In genomic region chr3:135375836-135376235, GRCm38 (mm10) we compare ENCODE assay signal across 28 mouse cellular contexts. TPM values are rescaled to one million over a fixed set of nuclear protein-coding genes. Genes with fewer than 3 reads are reported as not detected.
"Had no signal": no experiment of that assay in that cellular context is flagged by ENCODE, and none has a peak within 500 bp of the region (broad histone marks: within the 10 kb centered on the region; RNA-seq: fewer than 3 reads in every experiment).

No protein-coding gene starts in this region.

- H3K36me3 ChIP-seq: heart, embryonic 10.5 days; heart, embryonic 12.5 days; hindbrain, embryonic 10.5 days; hindbrain, embryonic 12.5 days; intestine, embryonic 15.5 days; limb, embryonic 10.5 days; limb, embryonic 12.5 days had no signal

- H3K4me3 ChIP-seq: gastrocnemius, adult 2 months; heart, embryonic 10.5 days; heart, embryonic 12.5 days; hindbrain, embryonic 10.5 days; hindbrain, embryonic 12.5 days; intestine, embryonic 15.5 days; layer of hippocampus, adult 2 months; left cerebral cortex, adult 2 months; limb, embryonic 10.5 days; limb, embryonic 12.5 days had no signal

- H3K9me3 ChIP-seq: heart, embryonic 10.5 days; heart, embryonic 12.5 days; hindbrain, embryonic 10.5 days; hindbrain, embryonic 12.5 days; intestine, embryonic 15.5 days; limb, embryonic 10.5 days; limb, embryonic 12.5 days had no signal

- ATAC-seq: hindbrain, embryonic 16.5 days; inflammation-experienced regulatory T-cells, adult 6 months; intestine, embryonic 15.5 days; intestine, postnatal 0 days had no signal

- DNase-seq: gastrocnemius, adult 2 months; gastrocnemius, postnatal 10 days; gastrocnemius, postnatal 25 days; heart, adult 18-20 months; heart, postnatal 10 days; heart, postnatal 4 days; kidney, adult 18-20 months; kidney, adult 8-10 months; kidney, postnatal 10 days; kidney, postnatal 25 days; kidney, postnatal 4 days; liver had no signal

- H3K27ac ChIP-seq: gastrocnemius, adult 2 months; heart, embryonic 10.5 days; hindbrain, embryonic 10.5 days; hindbrain, embryonic 12.5 days; hindbrain, embryonic 14.5 days; intestine, embryonic 15.5 days; layer of hippocampus, adult 2 months; left cerebral cortex, adult 2 months; limb, embryonic 10.5 days; limb, embryonic 12.5 days had no signal

- H3K4me1 ChIP-seq: heart, embryonic 10.5 days; heart, embryonic 12.5 days; hindbrain, embryonic 10.5 days; hindbrain, embryonic 12.5 days; intestine, embryonic 15.5 days; limb, embryonic 10.5 days; limb, embryonic 12.5 days had no signal

- H3K9ac ChIP-seq: heart, embryonic 12.5 days; hindbrain, embryonic 12.5 days; hindbrain, embryonic 14.5 days; intestine, embryonic 15.5 days; limb, embryonic 12.5 days had no signal

- H3K4me2 ChIP-seq: heart, embryonic 12.5 days; hindbrain, embryonic 12.5 days; hindbrain, embryonic 14.5 days; intestine, embryonic 15.5 days; limb, embryonic 12.5 days; liver, embryonic 11.5 days had no signal

- H3K27me3 ChIP-seq: heart, embryonic 12.5 days; hindbrain, embryonic 12.5 days; intestine, embryonic 15.5 days; limb, embryonic 12.5 days had no signal

RNA-seq across cellular contexts. Expression of gene Slc9b1, which starts 28.0 kb away (rescaled TPM):
- polyA plus RNA-seq: heart, embryonic 12.5 days; heart, embryonic 14.5 days; heart, embryonic 16.5 days; hindbrain, embryonic 10.5 days; hindbrain, embryonic 12.5 days; intestine, postnatal 0 days had no signal
